Mouse (Mus musculus): ENCODE measurements at regions not wholly inside any gene's neighbourhood (a gene's known extent, or its start where the extent isn't known, plus 50 kb on each side); places are given as distances from the start of the nearest gene placed in this dataset.
A peak's percentile ranks its signal among the peaks of the same experiment; 100 is the strongest.

DNA sequence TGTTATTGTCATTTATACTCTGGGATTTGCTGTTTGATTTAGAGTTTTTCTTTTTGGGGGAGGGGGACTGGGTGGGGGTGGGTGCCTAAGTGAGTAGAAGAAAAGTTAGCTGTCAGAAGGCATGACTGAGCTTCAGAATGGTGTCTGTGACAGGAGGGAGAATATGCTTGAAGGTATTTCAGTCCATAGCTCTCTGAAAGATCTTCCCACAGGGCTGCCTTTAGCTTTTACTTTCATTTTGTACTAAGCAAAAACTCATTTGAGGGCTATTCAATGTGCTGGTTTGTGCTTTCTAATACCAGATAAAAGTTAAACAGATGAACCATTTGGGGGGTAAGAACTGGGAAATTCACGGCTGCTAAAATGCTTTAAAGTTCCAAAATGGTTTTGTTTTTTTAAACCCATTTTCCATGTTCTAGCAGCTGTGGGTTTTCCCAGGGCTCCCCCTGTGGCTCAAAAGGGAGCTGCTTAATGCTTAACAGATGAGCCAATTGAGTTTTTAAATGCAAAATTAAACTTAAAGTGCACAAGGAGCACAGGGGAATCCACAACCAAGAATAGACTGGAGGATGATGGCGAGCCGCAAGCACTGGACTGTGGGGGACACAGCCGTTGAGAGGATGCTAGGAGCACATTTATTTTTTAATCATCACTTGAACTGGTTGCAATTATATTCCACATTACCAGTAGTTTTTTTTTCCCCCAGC lies 538.5 kb upstream of the Zic4 start:
- DNase-seq (ENCODE audit: extremely low read depth, insufficient read length, low spot score): peak; percentile 22

DNA sequence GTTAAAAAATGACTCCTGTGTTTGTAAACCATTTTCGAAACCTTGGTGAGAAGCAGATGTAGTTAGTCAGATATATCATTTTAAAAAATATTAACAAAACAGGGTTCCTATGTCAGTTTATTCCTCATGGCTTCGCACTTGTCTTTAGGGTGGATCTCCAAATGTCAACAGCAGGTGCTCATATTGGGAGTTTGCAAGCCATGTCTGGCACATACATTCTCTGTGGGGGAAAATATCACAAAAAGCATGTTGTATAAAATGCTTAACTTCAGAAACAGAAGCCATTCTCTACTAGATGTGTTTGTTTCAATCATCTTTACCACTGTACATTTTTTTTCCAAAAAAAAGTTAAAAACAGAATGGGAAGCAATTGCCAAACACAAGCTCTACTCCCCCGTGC lies 534.7 kb upstream of the Zic4 start:
- no peak for DNase-seq (ENCODE audit: extremely low read depth, insufficient read length, low spot score)

DNA sequence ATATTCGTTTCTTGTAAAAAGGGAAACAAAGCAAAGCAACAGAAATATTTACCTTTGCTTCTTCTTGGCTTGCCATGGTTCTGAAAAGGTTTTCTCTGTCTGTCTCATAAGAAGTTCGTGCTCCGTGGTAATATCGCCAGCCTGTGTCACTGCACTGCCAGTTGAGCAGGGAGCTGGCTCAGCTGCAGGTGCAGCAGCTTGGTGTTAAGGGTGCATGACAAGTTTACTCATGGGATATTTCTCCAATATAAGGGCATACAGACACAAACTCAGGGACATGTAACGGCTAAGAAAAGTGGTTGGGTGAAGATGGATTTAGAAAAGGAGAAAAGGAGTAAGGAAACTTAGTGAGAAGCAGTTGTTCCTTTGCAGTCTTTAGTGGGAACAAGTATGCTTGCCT lies 533.5 kb upstream of the Zic4 start:
- no peak for DNase-seq (ENCODE audit: extremely low read depth, insufficient read length, low spot score)

DNA sequence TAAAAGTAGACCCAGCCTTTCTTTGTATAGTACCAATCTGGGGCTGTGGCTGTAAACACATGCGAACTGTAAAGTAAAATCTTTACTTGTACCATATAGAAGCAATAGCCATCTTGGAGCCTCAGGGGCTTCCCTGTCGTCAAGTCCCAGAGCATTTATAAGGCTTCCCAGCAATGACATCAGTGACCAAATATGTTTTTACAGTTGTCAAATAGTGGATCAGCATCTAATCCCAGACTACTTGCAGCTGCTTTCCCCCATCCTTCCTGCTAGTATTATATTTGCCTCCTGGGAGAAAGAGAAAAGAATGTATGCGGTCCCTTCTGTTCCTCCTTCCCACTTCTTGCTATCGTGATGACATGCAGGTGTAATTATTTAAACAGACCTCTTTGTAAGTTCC lies 531.5 kb upstream of the Zic4 start:
- no peak for DNase-seq (ENCODE audit: extremely low read depth, insufficient read length, low spot score)

DNA sequence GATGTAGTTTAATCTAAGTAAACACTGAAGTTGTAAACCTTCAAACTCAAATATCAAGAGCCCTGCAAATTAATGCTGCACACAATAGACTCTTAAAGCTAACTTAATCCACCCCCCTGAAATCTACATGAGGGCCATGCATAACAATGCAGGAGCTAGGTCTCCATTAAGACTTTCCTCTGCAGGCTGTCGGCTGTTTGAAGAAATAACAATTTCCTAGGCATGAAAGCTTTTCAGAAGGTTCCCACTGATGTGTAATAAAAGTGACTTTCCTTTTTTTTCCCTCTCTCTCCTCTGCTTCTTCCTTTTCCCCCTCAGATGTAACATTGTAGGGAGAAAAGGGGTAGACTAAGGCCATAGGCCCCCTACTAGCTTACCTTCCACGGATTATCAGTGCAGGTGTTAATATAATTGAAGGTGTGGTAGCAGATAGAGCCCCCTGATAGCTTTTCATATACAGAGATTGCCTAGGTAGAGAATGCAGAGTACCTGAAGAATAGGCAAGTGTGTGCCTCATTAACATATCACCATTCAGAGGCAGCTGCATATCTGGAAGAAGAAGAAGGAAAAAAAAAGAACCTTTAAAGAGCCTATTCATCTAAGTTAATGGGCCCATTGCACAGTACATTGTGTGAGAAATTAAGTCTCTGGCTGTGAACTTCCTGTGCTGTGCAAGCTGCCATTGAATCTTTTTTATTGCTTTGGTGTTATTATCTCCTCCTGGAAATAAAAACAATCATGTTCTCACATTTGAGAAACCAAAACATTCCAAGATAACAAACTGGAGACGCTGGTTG lies 528.3 kb upstream of the Zic4 start:
- DNase-seq (ENCODE audit: extremely low read depth, insufficient read length, low spot score): no peak

DNA sequence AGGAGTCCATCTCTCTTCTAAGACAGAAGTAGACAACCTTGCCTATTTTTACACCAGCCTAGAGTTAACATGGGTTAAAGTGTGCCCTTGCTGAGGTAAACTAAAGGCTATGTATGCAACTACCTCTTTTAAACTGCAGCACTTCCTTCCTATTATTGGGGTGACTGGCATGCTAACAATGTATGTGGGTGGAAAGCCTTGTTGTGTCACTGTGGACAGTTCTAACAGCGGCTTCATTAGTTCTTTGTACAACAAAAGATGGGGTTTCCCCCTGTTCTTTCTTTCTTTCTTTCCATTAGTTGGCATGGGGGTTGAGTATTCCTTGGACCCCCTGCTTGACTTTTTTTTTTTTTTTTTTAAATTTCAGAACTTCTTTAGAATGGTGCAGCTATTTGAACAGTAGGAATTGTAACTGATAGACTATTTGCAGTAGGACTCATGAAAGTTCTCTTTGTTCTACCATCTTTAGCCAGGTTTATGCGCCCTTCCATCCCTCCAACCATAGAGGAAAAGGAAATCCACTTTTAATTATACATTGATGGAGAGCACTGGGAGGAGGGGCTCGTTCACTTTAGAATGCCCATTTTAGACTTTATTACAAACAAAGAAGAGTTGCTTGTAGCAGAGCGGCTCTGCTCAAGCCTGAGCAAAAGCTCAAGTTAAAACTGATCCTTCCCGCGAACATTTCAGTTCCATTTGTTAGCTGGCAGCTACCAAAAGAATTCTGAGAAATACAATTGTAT lies 523.9 kb upstream of the Zic4 start:
- DNase-seq (ENCODE audit: extremely low read depth, insufficient read length, low spot score): no peak

DNA sequence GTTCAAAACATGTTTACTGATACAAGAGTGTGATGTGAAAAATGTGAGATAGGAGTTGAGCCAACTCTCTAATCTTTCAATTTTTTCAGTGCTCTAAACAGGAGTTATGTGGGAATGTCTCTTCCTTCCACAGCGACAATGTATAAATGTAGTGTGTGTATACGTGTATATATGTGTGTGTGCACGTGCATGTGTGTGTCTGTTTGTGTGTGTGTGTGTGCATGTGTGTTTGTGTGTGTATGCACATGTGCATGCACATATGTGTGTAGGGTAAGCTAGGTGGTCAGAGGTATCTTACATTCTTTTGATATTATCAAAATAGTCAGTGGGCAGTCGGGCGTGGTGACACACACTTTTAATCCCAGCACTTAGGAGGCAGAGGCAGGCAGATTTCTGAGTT lies 511.2 kb upstream of the Zic4 start:
- DNase-seq (ENCODE audit: extremely low read depth, insufficient read length, low spot score): no peak

DNA sequence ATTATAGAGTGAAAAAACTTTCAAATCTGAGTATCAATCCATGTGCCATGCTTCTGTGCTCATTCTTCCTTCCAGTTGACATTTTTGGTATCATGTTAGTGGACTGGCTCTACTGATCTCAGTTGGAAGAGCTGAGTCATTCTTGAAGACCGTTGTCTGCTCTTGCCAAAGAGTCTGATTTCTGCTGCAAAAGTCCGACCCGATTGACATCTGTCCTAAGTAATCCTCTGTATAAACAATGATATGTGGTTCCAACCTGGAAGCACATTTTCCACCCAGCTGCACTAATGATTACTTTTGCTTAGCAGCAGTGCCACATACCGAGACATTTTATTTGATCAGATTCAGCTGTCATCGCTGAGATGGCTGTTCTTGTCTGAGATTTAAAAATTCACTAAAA lies 490.6 kb upstream of the Zic4 start:
- DNase-seq (ENCODE audit: extremely low read depth, insufficient read length, low spot score): no peak

DNA sequence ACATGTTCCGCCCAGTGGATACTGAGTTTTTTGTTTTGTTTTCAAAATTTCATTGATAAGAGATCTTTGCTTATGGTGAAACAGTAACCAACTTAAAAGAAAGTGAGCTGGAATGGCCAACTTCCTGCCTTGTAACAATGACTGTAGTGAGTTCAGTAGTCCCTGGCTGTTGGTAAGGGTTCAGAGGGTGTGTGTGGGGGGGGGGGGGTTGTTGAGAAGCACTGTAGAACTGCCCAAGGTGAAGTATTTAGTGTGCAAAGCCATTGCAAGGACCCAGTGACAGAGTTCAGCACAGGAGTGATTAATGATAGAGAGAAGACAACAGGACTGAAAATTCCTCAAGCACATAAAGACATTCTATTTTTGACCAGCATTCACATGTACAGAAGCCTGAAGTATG lies 477.7 kb upstream of the Zic4 start:
- no peak for DNase-seq (ENCODE audit: extremely low read depth, insufficient read length, low spot score)

DNA sequence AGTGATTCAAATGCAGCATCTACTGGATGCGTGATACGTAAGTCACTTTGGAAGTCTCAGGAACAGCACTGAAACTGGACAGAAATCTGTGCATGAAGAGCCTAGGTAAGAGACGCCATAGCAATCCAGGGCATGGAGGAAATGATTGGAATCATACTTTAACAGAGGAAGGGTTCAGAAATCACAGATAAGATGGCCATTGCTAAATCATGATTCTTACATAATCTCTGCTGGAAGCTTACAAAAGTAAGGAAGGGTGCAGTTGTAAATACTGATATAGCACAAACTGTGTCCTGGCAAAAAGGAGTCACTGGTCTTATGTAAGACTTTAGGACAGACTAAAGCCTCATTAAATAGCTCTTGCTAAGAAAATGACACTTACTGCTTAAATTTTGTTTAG lies 474.8 kb upstream of the Zic4 start:
- no peak for DNase-seq (ENCODE audit: extremely low read depth, insufficient read length, low spot score)

DNA sequence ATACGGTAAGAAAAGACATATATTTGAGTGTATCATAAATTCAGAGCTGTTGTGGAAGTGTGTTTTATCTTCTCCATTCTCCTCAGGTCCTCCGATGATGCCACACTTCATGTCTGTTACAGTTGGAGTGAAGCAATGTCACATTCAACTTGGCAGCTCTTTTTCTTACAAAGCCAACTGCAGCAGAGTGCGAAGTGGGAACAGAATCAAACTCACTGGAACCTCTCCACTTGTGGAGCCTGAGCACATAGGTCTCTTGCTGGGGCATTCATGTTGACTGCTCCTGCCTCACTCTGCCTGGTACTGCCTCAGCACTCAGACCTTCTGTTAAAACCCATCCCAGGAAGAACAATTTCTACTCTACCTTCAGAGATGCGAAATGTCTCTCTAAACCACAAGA lies 471.4 kb upstream of the Zic4 start:
- DNase-seq (ENCODE audit: extremely low read depth, insufficient read length, low spot score): no peak

DNA sequence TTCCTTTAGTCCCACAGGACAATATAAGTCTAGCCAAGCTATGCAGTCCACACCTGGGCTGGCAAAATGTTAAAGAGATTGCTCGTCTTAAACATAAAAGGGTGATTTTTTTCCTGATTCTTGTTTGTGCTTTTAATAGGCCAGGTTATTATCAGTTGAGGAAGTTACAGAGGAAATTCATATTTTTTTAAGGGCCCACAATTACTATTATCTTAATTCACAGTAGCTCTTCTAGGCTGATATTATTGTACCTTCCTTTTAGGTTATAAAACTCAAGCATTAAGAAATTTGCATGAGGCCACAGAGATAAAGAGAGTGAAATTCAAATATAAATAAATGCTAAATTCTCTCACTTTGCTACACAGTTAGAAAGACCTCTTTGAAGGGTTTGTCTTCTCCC lies 469.4 kb upstream of the Zic4 start:
- DNase-seq (ENCODE audit: extremely low read depth, insufficient read length, low spot score): no peak

DNA sequence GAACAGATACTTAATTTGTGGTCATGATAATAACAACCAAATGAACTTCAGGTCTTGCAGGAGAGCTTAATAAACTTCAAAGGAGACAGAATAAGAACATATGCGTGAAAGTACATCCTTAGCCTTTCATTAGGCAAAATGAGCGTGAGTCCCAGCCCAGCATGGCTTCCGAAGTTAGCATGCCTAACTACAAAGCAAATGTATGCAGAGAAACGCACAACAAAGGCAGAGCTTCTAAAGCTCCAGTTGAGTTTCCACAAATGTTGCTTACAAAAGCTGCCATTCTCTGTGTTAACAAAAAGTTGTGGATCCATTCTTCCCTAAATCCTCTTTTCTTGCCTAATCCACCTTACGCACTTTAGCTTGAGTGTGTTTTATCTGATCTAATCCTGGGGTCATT lies 458.7 kb upstream of the Zic4 start:
- no peak for DNase-seq (ENCODE audit: extremely low read depth, insufficient read length, low spot score)

DNA sequence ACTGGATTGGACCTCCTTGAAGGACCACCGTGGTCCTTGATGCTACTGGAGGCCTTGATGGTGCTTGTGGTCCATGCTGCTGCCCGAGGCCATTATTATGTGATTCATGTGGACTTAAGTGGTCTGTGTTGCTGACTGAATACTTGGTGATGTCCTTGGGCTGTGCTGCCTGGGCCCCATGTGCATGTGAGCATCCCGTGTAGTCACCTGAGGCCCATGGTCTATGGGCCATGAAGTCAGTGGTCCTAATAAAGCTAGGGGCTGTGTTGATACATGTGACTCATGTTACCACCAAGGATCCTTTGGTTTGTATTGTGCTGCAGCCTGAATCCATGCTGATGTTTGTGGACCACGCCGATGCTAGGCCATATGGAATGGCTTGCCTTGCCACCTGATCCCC lies 456.1 kb upstream of the Zic4 start:
- no peak for DNase-seq (ENCODE audit: extremely low read depth, insufficient read length, low spot score)

DNA sequence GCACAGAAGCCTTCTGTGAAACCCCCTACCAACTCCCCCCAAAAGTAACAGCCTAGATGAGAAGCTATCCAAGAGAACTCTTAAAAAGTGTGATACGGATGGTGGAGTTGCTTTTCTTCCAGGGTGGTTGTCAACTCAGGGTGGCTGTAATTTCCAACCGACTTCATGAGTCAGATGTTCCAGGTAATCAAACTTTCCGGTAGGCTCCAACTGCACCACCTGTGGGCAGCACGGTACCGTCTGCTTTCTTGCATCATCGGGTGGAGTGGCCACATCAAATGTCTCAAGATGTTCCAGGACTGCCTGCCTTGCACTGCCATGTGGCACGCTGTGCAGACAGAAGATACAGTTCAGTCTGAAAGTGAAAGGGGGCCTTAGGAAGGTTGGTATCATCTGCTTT lies 455.5 kb upstream of the Zic4 start:
- no peak for DNase-seq (ENCODE audit: extremely low read depth, insufficient read length, low spot score)

DNA sequence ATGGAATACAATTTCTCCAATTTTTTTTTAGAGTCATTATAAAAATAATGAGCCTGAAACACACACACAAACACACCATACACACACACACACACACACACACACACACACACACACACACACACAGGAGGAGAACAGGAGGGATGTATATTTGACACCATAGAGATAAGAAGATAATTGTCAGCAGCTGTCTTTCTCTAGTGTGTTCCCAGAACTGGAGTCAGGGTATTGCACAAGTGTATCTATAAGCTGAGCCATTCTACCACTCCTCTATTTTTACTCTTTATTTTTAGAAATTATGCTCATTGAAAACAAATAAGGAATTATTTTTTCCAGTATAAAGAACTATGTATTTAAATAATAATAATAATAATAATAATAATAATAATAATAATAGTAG lies 407.6 kb upstream of the Zic4 start:
- no peak for DNase-seq (ENCODE audit: extremely low read depth, insufficient read length, low spot score)

DNA sequence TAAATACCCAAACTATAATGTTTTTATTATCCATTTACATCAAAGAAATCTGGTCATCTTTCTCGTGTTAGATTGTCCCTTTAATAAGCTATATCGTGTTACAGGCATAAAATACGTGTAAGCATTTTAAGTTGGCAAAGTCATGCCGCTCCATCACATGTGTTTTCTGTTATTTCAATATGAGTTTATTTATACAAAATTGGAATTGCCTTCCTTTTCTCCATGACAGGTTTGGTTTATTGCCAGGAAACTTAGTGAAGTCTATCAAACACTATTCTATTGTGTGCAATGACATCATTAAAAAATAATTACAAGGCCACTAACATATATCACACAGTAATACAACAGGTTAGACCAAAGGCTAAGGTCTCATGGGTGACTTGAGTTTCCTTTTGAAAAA lies 400.8 kb upstream of the Zic4 start:
- no peak for DNase-seq (ENCODE audit: extremely low read depth, insufficient read length, low spot score)

DNA sequence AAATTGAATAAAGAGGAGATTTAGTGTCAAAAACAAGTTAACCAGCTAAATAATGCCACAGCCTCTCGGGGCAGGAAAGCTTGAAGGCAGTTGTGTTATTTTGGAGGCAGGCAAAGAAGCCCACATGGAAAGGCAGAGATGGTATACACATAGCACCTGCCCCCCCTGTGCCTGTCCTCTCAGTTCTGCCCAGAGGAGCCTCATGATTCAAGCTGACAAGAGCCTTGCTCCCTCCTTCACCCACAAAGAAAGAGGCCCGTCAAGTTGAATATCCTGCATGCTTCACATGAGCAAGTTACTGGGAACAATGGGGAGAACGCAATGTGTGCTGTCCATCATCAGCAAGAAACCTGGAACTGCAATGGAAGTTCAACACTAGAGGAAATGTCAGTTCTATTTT lies 398.2 kb upstream of the Zic4 start:
- no peak for DNase-seq (ENCODE audit: extremely low read depth, insufficient read length, low spot score)

DNA sequence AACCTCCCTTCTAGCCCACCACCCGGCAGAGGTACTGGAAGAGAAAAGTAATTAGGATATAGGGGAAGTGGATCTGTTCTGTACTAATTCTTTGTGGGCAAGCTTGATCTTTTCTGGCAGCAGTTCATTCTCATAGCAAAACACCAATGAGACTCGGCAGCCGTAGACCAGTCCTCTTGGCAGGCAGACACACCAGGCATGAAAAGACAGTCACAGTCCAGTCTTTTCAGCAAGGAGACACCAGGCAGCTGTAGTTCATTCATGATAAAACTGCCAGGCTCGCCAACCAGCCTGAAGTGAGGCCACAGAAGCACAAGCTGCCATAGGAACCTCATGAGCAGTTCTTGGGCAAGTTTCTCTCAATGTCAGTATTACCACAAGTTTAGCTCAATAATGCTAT lies 383.5 kb upstream of the Zic4 start:
- DNase-seq (ENCODE audit: extremely low read depth, insufficient read length, low spot score): no peak

DNA sequence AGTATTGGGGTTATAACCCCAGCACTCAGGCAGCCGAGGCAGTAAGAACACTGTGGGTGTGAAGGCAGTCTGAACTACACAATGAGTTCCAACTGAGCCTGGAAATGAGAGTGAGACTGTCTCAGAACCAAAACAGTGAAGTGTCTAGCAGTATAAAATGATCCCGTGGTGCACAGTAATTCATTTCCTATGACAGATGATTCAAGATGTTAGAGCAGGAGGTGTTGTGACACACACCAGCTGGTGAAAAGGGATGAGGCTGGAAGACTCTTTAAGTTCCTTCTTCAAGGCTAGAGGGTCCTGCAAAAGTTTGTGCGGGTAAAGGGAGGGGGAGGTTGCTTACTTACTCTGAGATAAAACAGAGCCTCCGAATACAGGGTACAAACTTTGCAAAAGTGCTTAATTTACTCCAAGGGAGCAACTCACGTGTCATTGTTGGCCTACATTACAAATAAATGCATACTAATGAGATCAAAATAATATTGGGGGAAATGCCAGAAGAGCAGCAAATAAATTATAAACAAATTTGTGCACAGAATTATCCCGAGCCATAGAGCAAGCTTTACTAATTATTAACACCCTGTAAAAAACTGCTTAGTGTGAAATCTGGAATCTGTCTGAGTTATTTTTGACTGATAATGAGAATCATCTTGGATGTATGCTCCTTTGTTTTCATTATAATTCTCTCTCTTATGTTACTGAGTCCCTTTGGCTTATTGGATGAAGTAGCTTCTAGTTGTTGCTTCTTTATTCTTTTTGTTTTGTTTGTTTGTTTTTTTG lies 382.0 kb upstream of the Zic4 start:
- no peak for DNase-seq (ENCODE audit: extremely low read depth, insufficient read length, low spot score)

DNA sequence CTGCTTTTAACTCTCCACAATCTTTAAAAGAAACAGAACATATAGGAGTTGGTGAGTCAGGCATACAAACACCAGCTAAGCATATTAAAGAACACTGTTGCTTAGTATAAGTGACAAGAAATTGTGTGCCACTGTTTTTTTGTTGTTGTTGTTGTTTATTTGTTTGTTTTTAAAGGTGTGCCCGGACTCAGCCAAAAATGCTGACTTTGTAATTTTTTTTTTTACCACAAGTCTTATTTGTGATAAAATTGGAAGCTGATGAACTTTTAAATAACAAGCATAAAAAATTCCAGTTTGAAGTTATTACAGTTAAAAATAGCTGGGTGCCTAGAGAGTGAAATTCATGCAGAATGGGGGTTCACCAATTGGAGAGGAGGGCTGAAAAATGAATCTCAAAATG lies 363.0 kb upstream of the Zic4 start:
- DNase-seq (ENCODE audit: extremely low read depth, insufficient read length, low spot score): no peak

Data from 3134 (cell line).